Mouse (Mus musculus) kidney, adult 2 months (tissue): ENCODE measurements at regions not wholly inside any gene's neighbourhood (a gene's known extent, or its start where the extent isn't known, plus 50 kb on each side); places are given as distances from the start of the nearest gene placed in this dataset.

ENCODE experiments used
- CTCF ChIP-seq: fragments of 200-500 bp; conservative IDR thresholded peaks from 2 replicates; pipeline ENCODE4 v1.5.1; 2011; ENCODE audit warnings: low read depth, mild to moderate bottlenecking, control low read depth, low read length, moderate library complexity, mixed read lengths; ENCODE audit not compliant: insufficient read depth, insufficient read length
- POLR2A ChIP-seq: fragments of 200-500 bp; IDR thresholded peaks from one replicate; pipeline ENCODE4 v1.6.1; 2011; ENCODE audit warnings: low read depth, low read length, control low read depth

- TF ChIP-seq CTCF (no peak), POLR2A (no peak)
These were observed 163.3 kb upstream of the Fn1 start for GRCm38 (mm10) chr1:71816306-71816705.
